Mouse (Mus musculus): ENCODE results near the gene Nadk.

- TF ChIP-seq CTCF (IDR thresholded peaks at IDR 0.05; ENCODE audit: borderline replicate concordance, control insufficient read depth, extremely low read depth, insufficient read depth, low read length, poor library complexity) (no peak), POLR2A (IDR thresholded peaks at IDR 0.05; ENCODE audit: control insufficient read depth, extremely low read depth, insufficient read depth, low read length, poor library complexity) (no peak)
These were observed 1.2 kb upstream of the Nadk start for GRCm38 (mm10) chr4:155560932-155561331.
